Mouse (Mus musculus): ENCODE measurements at regions not wholly inside any gene's neighbourhood (a gene's known extent, or its start where the extent isn't known, plus 50 kb on each side); places are given as distances from the start of the nearest gene placed in this dataset.

DNA sequence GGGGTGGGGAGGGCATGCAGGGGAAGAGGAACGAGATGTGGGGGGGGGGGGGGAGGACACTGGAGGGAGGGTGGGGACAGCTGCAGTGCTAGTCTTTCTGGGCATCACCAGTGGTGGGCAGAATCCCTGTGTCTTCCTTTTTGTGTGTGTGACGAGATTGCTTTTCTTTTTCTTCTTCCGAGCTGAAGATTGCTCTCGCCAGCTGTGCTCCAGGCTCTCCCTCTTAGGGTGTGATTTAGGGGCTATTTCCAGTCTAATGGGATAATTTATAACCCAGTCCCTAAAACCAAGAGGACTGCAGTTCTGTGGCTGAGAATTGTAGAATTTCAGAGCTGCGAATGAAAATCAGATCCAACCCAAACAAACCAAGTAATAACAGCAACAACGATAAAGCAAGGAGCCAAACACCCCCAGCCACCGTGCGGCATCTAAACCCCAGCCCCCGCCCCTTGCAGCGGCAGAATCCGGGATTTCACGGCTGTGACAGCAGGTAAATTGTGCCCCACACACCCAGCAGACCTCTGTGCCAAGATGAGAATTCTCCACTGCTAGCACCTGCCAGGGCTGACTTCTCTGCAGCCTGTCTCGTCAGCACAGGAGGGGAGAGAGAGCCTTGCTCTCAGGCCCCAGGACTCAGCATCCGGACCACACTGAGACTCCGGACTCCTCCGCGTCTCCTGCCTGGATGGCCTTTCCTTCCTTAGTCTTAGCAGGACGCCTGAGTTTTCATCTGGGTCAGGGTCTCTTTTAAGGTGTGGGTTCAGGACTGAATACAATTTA is 104.3 kb downstream of the Rpl14 start:
- no peak for ATAC-seq (replicated peaks; ENCODE audit: insufficient number of reproducible peaks, low FRiP score, low TSS enrichment, poor library complexity, severe bottlenecking)

DNA sequence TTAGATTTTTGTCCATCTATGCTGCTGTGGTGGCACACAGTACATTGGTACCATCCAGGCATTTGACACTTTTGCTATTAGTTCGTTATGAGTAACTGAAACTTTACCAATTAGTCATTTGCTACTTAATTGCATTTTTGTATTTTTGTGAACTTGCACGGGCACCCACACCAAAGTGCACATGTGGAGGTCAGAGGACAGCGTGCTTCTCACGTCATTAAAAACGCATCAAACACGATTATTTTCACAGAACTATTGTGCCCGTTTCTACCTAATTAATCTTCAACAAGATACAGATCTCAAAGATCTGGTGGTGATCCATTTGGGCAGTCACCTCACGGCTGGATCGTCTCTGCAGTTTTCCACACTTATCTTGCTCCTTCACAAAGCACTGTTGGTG is 105.1 kb downstream of the Rpl14 start:
- no peak for ATAC-seq (replicated peaks; ENCODE audit: insufficient number of reproducible peaks, low FRiP score, low TSS enrichment, poor library complexity, severe bottlenecking)

DNA sequence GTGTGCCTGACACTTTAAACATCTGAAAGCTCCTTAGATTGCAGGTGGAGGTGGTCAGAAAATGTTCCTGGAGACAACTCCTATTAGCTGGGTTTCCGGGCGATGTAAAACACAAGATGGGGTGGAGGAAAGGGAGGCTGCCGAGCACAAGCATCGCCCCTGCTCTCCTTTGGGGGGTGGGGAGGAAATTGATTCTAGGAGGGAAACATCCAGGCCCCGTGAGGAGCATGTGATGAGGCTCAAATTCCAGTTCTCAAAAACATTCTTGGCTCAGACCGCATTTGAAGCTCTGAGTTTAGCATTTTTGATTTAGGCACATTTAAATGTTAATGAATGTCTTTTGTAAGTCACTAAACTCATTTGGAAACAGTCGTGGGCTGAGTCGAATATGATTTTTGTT is 105.5 kb downstream of the Rpl14 start:
- ATAC-seq (replicated peaks; ENCODE audit: insufficient number of reproducible peaks, low FRiP score, low TSS enrichment, poor library complexity, severe bottlenecking), result no peak

DNA sequence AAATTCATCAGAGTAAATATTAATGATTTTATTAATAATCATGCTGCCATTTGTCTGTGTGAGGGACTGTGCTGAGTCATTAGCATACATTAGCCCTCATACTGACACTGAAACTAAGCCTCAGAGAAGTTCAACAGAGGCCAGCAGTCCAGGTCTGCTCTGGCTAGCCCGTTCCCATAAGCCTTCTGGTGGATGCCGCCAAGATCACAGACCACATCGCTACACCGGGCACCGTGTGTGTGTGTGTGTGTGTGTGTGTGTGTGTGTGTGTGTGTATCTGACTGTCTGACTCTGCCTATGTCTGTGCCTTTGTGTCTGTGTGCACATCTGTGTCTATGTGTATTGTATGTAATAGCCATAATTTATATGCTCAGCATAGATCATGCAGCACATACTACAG is 106.0 kb downstream of the Rpl14 start:
- ATAC-seq (replicated peaks; ENCODE audit: insufficient number of reproducible peaks, low FRiP score, low TSS enrichment, poor library complexity, severe bottlenecking), result no peak

DNA sequence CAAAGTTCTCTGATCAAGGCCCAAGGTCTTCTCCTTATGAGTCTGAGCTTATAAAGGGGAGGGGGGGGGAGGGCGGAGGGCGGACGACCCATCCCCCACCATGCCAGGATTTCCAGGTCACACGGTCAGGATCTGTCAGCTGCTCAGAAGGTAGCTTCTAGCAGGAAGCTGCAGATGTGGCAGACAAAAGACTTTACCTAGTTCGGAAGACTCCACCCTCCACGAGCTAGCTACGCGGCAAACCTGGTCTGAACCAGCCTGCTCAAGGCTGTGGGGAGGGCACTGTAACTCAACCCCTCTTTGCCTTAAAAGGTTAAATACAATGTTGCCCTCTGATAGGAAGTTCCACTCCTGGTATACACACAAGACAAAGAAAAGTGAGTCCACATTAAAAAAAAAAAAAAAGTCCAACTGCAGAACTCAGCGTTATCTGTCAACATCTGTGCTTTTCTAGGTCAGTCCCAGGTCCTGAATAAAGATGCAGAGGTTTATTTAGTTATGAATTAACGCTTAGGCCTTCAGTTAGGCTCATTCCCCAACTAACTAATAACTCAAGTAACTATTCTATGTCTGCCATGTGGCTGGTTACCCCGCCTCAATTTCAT is 108.7 kb downstream of the Rpl14 start:
- no peak for ATAC-seq (replicated peaks; ENCODE audit: insufficient number of reproducible peaks, low FRiP score, low TSS enrichment, poor library complexity, severe bottlenecking)

DNA sequence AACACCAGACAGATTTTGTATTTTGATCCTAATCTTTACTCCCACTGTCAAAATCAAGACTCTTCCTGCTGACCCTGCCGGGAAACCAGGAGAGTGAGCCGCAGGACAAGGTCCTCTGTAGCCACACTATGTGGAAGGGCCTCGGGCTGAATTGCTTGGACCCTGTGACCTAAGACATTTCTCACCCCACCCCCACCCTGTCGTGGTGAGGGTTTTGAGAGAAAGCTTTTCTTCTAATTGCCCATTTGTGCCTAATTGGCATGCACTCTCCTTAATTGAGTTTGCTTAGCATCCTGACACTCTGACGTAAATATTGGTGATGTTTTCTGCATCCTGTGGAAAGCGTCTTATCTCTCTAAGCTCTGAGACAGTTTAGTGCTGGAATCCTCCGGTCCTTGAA is 110.2 kb downstream of the Rpl14 start:
- ATAC-seq (replicated peaks; ENCODE audit: insufficient number of reproducible peaks, low FRiP score, low TSS enrichment, poor library complexity, severe bottlenecking), result no peak

DNA sequence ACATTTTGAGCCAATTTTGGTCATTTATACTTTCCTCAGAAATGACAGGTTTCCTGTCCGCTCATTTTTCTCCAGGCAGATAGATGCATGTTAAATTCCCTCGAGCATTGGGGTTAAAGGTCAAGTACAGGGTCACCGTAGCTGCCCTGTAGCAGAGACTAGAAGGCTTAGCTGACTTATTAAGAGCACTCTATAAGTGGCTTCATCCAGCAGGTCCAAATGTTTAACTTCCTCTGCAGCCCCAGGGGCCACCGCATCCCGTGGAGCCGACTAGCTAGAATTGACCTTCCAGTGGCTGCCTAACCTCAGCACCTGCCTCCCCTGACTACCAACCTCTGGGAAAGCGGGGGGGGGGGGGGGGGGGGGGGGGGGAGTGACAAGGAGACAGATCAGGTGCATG is 114.7 kb downstream of the Rpl14 start:
- no peak for ATAC-seq (replicated peaks; ENCODE audit: insufficient number of reproducible peaks, low FRiP score, low TSS enrichment, poor library complexity, severe bottlenecking)

DNA sequence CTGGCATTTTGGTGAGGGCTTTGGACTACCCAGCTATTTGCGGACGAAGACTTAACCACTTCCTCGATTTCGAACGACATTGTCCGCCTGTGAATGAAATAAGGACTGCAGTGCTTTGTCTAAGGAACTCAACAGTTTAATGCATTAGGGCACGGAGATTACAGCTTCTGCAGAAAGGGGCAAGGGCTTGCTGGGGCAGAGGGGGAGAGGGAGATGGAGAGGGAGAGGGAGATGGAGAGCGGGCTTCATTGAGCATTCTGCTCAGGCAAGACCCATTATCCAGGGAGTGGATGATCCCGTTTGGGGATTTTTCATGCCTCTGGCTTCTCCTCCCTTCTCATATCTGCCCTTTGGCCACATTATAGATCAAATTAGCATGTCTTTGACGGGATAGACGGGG is 117.8 kb downstream of the Rpl14 start:
- no peak for ATAC-seq (replicated peaks; ENCODE audit: insufficient number of reproducible peaks, low FRiP score, low TSS enrichment, poor library complexity, severe bottlenecking)

DNA sequence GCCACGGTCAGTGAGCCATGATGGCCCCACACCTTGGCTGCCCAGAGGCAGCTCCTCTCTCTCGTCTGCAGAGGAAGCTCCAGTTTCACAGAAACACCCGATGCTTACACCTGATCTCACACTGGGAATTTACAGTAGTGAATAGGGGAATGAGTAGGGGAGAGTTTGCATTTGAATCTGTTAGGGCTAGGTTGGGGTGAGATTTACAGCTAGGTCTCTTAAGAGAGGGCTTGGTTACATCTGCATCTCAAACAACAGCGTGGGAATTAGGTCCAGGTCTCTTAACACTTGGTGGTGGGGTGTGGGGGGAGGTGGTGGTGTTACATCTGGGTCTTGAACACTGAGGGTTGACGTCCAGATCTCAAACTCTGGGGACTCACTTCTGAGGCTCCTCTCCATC is 119.3 kb downstream of the Rpl14 start:
- no peak for ATAC-seq (replicated peaks; ENCODE audit: insufficient number of reproducible peaks, low FRiP score, low TSS enrichment, poor library complexity, severe bottlenecking)

DNA sequence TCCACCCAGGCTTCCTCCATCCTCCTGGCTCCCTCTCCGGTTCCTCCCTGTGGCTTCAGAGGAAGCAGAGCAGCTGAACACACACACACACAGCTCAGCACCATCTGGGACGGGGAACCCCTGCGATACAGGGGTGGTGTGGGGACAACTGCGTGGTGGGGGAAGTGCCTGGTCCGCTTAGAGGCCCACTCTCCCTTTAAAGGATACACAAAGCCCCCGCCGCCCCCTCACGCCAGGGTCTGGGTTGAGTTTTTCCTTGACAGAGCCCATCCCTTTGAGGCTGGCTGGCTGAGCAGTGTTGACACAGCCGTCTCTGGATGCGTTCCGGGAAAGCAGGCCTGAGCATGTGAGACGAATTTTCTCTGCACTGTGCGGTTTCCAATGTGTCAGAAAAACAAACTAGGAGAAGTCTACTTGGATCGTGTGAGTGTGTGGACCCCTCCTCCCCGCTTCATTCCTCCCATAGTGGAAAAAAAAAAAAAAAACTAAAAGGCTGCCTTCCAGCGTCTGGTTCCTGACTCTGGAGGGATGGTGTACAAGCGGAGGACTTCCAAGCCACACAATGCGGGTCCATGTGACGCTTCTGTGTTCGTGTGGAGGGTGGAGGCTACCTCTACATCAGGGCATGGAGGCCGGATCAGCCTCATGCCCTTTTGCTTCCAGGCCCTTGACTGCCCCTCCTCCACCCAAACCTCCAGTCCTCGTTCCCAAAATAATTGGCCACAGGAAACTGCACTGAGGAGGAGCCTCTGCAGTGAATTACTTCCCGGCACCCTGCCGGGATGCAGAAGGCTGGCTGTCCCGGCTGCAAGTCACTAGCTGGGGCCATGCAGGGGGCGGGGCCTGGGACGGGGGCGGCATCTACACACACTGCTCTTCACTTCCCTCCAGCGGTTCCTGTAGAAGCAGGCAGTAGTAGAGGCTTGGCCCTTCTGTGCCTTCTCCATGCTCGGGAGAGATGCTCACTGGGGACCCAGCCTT is 120.0 kb downstream of the Rpl14 start:
- no peak for ATAC-seq (replicated peaks; ENCODE audit: insufficient number of reproducible peaks, low FRiP score, low TSS enrichment, poor library complexity, severe bottlenecking)

DNA sequence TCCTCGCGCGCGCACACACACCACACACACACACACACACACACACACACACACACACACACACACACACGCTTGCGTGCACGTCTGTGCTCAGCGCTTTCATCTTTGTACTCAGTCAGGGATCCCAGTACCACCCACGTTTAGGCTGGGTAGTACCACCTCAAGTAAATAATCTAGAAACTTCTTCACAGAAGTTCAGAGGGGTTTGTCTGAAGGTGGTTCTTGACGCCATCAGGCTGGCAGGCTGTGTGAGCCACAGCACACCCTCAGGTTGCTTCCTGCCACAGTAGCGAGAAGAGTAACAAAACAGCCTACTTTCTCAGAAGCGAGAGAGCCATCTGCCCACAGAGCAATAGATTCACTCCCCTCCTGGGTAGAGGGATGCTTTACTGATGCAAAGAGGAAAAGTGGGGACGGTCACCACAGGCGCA is 120.7 kb downstream of the Rpl14 start:
- ATAC-seq (replicated peaks; ENCODE audit: insufficient number of reproducible peaks, low FRiP score, low TSS enrichment, poor library complexity, severe bottlenecking), result no peak

DNA sequence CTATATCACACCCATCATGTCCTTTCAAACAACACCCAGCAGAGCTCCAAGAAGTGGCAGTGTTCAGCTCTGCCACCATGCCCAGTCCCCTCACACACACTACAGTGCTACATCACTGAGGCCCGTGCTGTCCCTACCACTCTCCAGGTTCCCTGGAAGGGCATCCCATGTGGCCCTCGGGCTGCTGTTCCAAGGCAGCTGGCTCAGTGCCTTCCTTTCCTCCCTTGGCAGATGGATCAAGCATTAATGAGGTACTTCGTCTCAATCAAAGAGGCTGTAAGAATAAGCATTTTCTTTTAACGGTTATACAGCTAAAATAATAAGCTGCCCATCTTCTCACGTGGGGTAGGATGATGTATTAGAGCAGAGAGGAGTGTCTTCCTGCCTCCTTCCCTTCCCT is 123.2 kb downstream of the Rpl14 start:
- ATAC-seq (replicated peaks; ENCODE audit: insufficient number of reproducible peaks, low FRiP score, low TSS enrichment, poor library complexity, severe bottlenecking), result no peak

DNA sequence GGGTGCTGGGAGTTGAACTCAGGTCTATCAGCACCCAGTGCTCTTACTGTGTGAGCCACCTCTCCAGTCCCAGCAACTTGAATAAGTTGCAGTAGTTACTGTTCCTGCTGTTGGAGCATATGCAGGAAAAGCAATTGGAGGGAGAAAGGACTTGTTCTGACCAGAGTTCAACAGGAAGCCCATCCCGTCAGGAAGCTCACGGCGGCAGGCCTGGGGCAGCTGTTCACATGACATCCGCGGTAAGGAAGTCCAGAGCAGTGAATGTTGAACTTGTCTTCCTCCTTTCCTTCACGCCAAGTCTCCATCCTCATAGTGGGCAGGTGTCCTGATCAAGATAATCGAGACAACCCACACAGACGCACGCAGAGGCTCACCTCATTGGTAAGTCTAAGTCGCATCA is 124.7 kb downstream of the Rpl14 start:
- no peak for ATAC-seq (replicated peaks; ENCODE audit: insufficient number of reproducible peaks, low FRiP score, low TSS enrichment, poor library complexity, severe bottlenecking)

DNA sequence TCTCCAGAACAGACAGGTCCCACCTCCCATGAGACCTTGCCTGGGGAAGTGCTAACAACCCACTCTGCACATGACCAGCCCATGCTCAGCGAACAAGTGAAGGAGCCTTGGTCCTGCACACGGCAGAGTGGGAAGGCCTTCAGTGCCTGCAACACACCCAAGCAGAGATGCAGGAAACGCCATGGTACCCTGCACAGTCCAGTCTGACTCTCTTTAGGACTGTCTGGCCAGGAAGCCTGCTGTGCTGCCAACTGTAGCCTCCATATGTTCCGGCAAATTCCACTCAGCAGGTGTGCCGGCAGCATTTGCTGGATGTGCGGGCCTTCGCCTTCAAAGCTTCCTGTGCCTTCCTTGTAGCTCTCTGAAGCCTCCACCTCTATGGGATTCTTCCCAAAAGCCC is 126.5 kb downstream of the Rpl14 start:
- no peak for ATAC-seq (replicated peaks; ENCODE audit: insufficient number of reproducible peaks, low FRiP score, low TSS enrichment, poor library complexity, severe bottlenecking)

DNA sequence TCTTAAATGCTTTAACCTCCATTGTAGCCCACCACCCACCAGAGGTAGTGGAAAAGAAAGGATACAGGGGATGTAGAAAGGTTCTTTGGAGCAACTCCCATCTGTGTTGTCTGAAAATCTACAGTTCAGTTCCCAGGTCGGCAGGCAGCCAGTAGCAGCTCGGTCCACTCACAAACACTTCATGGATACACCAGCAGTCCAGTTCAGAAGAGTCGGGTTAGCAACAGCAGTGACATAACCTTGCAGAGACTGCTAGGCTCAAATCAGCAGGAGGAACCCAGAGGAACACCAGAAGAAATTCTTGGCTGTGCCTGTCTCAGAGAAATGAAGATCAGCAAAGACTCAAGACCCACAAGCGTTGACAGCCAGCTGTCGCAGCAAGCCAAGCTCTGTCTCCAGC is 128.5 kb downstream of the Rpl14 start:
- ATAC-seq (replicated peaks; ENCODE audit: insufficient number of reproducible peaks, low FRiP score, low TSS enrichment, poor library complexity, severe bottlenecking), result no peak

DNA sequence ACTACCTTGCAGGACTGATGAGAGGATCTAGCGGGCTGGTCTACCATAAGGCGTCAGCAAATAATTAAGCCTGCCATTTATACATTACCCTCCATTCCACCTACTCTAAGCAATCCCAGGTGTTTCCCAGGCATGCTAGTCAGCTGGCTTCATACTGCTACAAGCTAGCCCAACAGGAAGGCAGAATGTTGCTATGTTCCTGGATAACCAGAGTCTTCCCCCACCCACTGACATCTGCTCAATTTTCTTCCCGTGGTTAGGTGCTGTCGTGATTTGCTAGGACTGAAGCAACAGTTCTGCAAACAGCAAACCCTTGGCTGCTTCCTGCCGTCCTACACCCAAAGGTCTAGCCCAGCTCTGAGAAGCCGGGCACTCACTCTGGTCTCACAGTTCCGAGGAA is 131.6 kb downstream of the Rpl14 start:
- no peak for ATAC-seq (replicated peaks; ENCODE audit: insufficient number of reproducible peaks, low FRiP score, low TSS enrichment, poor library complexity, severe bottlenecking)

DNA sequence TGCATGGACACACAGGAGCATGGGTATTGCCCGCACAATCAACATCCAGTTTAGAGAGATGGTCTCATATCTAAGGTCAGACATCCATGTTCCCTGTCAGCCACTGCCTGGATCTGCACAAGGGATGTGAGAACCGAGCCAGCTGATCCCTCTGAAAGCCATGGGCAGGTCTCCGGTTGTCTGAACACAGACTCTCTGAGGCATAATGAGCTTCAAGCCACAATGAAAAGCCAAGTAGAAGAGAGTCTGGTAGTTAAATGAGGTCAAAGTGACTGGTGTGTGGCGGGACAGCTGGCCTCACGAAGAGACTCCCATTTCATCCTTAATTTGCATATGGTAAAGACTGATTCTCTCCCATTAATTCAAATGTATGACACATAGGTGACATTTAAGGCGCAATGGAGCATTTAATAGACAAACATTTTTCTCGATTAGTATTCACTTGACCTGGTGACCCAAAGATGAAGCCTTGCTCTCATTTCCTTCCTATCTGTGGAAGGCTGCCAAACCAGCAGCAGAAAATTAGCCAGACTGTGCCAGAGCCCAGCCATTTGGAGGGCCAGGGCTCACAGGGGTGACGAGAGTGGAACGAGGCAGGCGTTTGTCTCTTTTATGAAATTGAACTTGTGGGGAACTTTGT is 132.2 kb downstream of the Rpl14 start:
- ATAC-seq (replicated peaks; ENCODE audit: insufficient number of reproducible peaks, low FRiP score, low TSS enrichment, poor library complexity, severe bottlenecking), result no peak

DNA sequence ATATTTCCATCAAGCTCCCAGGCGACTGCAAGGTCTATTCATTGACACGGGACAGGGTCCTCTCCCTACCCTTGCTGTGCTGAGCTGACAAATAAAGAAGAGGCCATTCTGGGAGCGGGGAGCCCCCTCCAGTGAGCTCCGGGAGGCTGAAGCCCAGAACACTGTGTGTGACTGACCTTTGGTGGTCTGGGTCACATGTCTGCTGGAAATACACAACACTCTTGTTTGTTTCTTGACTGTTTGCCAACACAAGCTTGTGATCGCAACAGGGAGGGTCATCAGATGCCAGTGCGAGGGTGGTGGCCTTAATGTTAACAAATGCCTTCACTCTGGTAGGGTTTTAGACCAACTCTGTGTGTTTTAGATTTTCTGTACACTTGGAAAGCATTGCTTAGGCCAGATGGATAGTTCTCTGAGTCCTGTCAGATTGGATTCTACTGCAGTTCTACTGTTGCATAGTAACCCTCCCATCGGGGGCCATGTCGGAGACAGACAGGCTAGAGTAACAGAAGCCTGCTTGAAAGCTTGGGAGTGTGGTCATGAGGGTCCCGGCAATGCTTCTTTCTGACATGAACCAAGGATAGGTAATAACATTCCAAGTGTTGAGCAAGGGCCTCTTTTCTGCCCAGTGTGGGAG is 135.4 kb downstream of the Rpl14 start:
- no peak for ATAC-seq (replicated peaks; ENCODE audit: insufficient number of reproducible peaks, low FRiP score, low TSS enrichment, poor library complexity, severe bottlenecking)

DNA sequence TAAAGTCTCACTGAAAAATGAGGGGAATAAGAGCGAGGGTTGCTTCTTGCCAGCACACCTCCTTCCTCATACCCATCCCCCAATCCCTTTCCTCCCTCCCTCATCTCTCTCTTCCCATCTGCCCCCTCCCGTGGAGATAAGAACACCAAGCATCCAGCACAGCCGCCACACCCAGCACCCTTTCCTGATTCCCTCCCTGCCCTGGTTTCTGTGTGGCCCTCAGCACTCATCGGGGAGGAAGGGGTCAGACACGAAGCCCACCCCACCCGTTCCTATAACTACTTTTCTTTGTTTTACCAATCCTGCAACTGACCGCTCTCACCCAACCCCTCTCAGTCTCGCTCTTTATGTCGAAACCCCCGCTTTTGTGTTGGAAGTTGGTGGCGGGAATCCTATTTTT is 137.3 kb downstream of the Rpl14 start:
- ATAC-seq (replicated peaks; ENCODE audit: insufficient number of reproducible peaks, low FRiP score, low TSS enrichment, poor library complexity, severe bottlenecking), result no peak
